Mouse (Mus musculus) liver, embryonic 18 days (tissue): ENCODE results near the gene Plau. TPM values are rescaled to one million over a fixed set of nuclear protein-coding genes. Genes with fewer than 3 reads are reported as not detected.

Experiments used
- polyA plus RNA-seq: library from polyadenylated mRNA; depleted of rRNA; stranded (reverse); fragments of >200 nt; gene quantifications from 2 replicates; pipeline ENCODE4 v1.2.3, GENCODE M21; 2012; rRNA removed

Gene Plau
- polyA plus RNA-seq, result 2.1 and 2.5 TPM in 2 replicates

DNA sequence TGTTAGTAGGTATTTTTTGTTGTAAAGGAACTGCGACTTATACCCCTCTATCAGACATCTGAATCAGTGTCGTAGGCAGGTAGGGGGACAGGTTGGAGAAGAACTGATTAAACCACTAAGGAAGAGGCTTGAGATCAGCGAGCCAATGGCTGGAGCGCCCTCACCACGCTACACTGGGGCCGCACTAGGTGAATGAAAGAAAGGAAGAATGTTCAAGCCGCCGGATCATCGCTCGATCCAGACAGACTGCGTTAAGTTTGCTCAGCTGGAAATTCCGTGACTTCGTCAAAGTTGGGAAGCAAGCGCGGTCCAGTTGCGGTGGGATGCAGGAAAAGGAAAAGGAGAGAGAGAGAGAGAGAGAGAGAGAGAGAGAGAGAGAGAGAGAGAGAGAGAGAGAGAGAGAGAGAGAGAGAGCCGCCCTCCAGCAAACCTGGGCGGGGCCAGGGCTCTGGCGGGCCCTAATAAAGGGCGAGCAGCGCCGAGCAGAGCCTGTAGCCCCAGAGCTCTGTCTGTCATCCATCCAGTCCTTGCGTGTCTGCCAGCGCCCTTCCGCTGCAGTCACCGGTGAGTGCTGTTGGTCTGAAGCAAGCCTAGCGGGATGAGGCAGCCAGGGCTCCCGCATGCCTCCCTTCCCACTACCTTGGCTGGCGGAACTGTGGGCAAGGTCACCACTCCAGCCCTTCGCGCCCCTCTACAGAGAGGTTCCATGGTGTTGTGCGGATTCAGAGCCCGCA, at the start of gene Plau:
Plau (plus strand) TSS at position 490 of the 734 bp plus-strand sequence.

DNA sequence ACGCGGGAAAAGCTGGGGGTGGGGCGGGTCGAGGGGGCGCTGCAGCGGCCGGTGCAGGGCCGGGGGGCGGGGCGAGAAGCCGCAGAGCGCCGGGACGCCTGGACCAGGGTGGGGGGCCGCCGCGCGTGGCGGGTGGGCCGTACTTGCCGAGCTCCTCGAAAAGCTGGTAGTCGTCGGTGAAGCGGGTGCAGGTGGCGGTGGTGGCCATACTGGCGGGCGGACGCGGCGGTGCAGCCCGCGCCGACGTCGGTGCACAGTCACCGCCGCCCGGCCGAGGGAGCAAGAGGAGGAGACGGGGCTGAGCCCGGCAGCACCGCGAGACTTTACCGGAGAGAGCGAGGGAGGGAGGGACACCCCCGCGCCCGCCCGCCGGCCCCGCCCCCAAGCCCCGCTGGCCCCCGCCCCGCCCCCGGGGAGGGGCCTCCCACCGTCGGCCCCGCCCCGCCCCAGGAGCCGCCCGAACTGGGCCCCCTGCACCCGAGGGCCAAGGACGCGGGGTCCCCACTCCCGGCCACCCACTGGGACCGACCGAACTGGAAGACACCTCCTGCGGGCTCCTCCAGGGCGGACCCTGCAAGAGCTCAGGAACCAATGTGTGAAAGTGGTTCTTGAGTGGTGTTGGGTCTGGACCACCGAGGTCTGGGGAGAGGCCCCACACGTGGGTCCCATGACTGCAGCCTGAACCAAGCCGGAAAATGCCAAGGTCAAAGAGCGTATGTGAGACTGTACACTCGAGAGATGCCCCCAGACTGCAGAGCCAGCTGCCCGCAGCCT, 42.5 kb upstream of the Plau start, which contains the start of gene Camk2g:
Camk2g (minus strand) TSS at position 331 of the 774 bp plus-strand sequence.

Other genes starting within 250 kb of the Plau start
- 1.1 and 1.3 TPM in 2 replicates for gene Usp54, start 195.6 kb upstream of the Plau start, polyA plus RNA-seq
- 0.10 and 0.30 TPM in 2 replicates for gene Myoz1, start 180.1 kb upstream of the Plau start, polyA plus RNA-seq
- gene Synpo2l, start 168.3 kb upstream of the Plau start, polyA plus RNA-seq, result 0.06 and 0.07 TPM in 2 replicates
- 42.4 and 54.6 TPM in 2 replicates for gene Sec24c, start 162.4 kb upstream of the Plau start, polyA plus RNA-seq
- gene Fut11, start 141.7 kb upstream of the Plau start, polyA plus RNA-seq, result 3.6 and 4.0 TPM in 2 replicates
- gene Chchd1, start 133.7 kb upstream of the Plau start, polyA plus RNA-seq, result 51.1 and 53.3 TPM in 2 replicates
- 22.2 and 24.9 TPM in 2 replicates for gene Zswim8, start 129.1 kb upstream of the Plau start, polyA plus RNA-seq
- gene Ndst2, start 102.1 kb upstream of the Plau start, polyA plus RNA-seq, result 17.3 and 20.4 TPM in 2 replicates
- 5.0 and 7.0 TPM in 2 replicates for gene Camk2g, start 42.6 kb upstream of the Plau start, polyA plus RNA-seq
- gene Vcl, start 92.7 kb downstream of the Plau start, polyA plus RNA-seq, result 19.1 and 20.6 TPM in 2 replicates
- gene Ap3m1, start 215.8 kb downstream of the Plau start, polyA plus RNA-seq, result 23.9 and 31.2 TPM in 2 replicates
- gene Adk, start 215.9 kb downstream of the Plau start, polyA plus RNA-seq, result 179 and 186 TPM in 2 replicates